Mouse (Mus musculus): Measurements from ENCODE around the gene Ifna7. TPM values are rescaled to one million over a fixed set of nuclear protein-coding genes. Genes with fewer than 3 reads are reported as not detected.
"Not testable (repeated sequence)": the region's sequence is repeated elsewhere in the genome, so short reads cannot be mapped to it uniquely, and the experiment has no call there.

Gene Ifna7
- total RNA-seq, 2 experiments from 2014 or later = not detected

- intact Hi-C loops (cut with DNase I) = not testable (repeated sequence)
Measured at GRCm38 (mm10) chr4:88835225-88835624, 19.2 kb downstream of the Ifna7 start, which contains the start of gene Ifna5. Gene Ifna5 (plus strand): TSS chr4:88835525.

GRCm38 (mm10) chr4:88838828-88839227 lies 22.8 kb downstream of the Ifna7 start:
- intact Hi-C loops (cut with DNase I) = no loop called here
- DNase-seq (ENCODE audit: low spot score) = no peak

More at GRCm38 (mm10) chr4:88835225-88835624, 19.2 kb downstream of the Ifna7 start, which contains the start of gene Ifna5:
- DNase-seq (ENCODE audit: low spot score) = not testable (repeated sequence)

GRCm38 (mm10) chr4:88840058-88840457 lies 24.0 kb downstream of the Ifna7 start:
- intact Hi-C loops (cut with DNase I) = no loop called here
- DNase-seq (ENCODE audit: low spot score) = no peak

GRCm38 (mm10) chr4:88841438-88841911 lies 25.4 kb downstream of the Ifna7 start, which contains the start of gene Ifna4:
Gene Ifna4 (plus strand): TSS chr4:88841861.
- no peak for DNase-seq (ENCODE audit: low spot score)
- intact Hi-C loops (cut with DNase I) = no loop called here

- intact Hi-C loops (cut with DNase I) = no loop called here
- no peak for DNase-seq (ENCODE audit: low spot score)
Measured at GRCm38 (mm10) chr4:88845334-88845733, 29.3 kb downstream of the Ifna7 start.

GRCm38 (mm10) chr4:88849698-88850097 lies 33.7 kb downstream of the Ifna7 start, which contains the start of gene Ifna1:
Gene Ifna1 (plus strand): TSS chr4:88850087.
- DNase-seq (ENCODE audit: low spot score) = no peak
- intact Hi-C loops (cut with DNase I) = no loop called here

GRCm38 (mm10) chr4:88851026-88851763 lies 35.2 kb downstream of the Ifna7 start:
- no peak for DNase-seq (ENCODE audit: low spot score)
- intact Hi-C loops (cut with DNase I) = no loop called here

- intact Hi-C loops (cut with DNase I) = no loop called here
- DNase-seq (ENCODE audit: low spot score) = no peak
Measured at GRCm38 (mm10) chr4:88859214-88859613, 43.2 kb downstream of the Ifna7 start.

- no peak for DNase-seq (ENCODE audit: low spot score)
- intact Hi-C loops (cut with DNase I) = no loop called here
Measured at GRCm38 (mm10) chr4:88863309-88863708, 47.3 kb downstream of the Ifna7 start.

- intact Hi-C loops (cut with DNase I) = no loop called here
Measured at GRCm38 (mm10) chr4:88864599-88864998, 48.6 kb downstream of the Ifna7 start.

GRCm38 (mm10) chr4:88865011-88865569 lies 49.1 kb downstream of the Ifna7 start:
- intact Hi-C loops (cut with DNase I) = no loop called here
- no peak for DNase-seq (ENCODE audit: low spot score)

More at GRCm38 (mm10) chr4:88864599-88864998, 48.6 kb downstream of the Ifna7 start:
- no peak for DNase-seq (ENCODE audit: low spot score)

Other genes starting within 250 kb of the Ifna7 start
- gene Ifna14, start 244.4 kb upstream of the Ifna7 start, total RNA-seq (2021) = not detected
- not detected for gene Ifna9, start 223.8 kb upstream of the Ifna7 start, total RNA-seq (2021)
- gene Ifna12, start 212.9 kb upstream of the Ifna7 start, total RNA-seq (2021) = not detected
- not detected for gene C87499, start 181.8 kb upstream of the Ifna7 start, total RNA-seq (2021)
- not detected for gene Ifna13, start 171.8 kb upstream of the Ifna7 start, total RNA-seq (2021)
- not detected for gene Ifna16, start 139.3 kb upstream of the Ifna7 start, total RNA-seq (2021)
- gene Ifna2, start 132.3 kb upstream of the Ifna7 start, total RNA-seq (2021) = not detected
- gene Ifnab, start 124.9 kb upstream of the Ifna7 start, total RNA-seq (2021) = not detected
- gene Gm26566, start 94.4 kb upstream of the Ifna7 start, total RNA-seq (2021) = under 1 TPM; 0.50 to 0.57 TPM
- gene Klhl9, start 93.8 kb upstream of the Ifna7 start, total RNA-seq (2021) = 10 to 100 TPM; 67.0 to 74.9 TPM
- gene Gm13271, start 61.4 kb upstream of the Ifna7 start, total RNA-seq (2021) = not detected
- gene Gm13283, start 56.1 kb upstream of the Ifna7 start, total RNA-seq (2021) = not detected
- not detected for gene Gm13290, start 42.4 kb upstream of the Ifna7 start, total RNA-seq (2021)
- not detected for gene Gm13289, start 39.3 kb upstream of the Ifna7 start, total RNA-seq (2021)
- gene Gm13272, start 36.4 kb upstream of the Ifna7 start, total RNA-seq (2021) = not detected
- gene Ifnz, start 34.1 kb upstream of the Ifna7 start, total RNA-seq (2021) = under 1 TPM in 1 of 2 experiments, not detected in 1; 0.18 TPM
- not detected for gene Gm13276, start 30.5 kb upstream of the Ifna7 start, total RNA-seq (2021)
- not detected for gene Gm13277, start 27.6 kb upstream of the Ifna7 start, total RNA-seq (2021)
- gene Gm13278, start 24.7 kb upstream of the Ifna7 start, total RNA-seq (2021) = not detected
- gene Gm13275, start 21.7 kb upstream of the Ifna7 start, total RNA-seq (2021) = not detected
- gene Gm13279, start 18.8 kb upstream of the Ifna7 start, total RNA-seq (2021) = not detected
- gene Gm13285, start 16.6 kb upstream of the Ifna7 start, total RNA-seq (2021) = under 1 TPM in 1 of 2 experiments, not detected in 1; 0.22 TPM
- gene Gm13287, start 13.0 kb upstream of the Ifna7 start, total RNA-seq (2021) = not detected
- gene Gm13288, start 10.7 kb upstream of the Ifna7 start, total RNA-seq (2021) = not detected
- not detected for gene Ifna11, start 3.7 kb downstream of the Ifna7 start, total RNA-seq (2021)
- not detected for gene Ifna6, start 11.2 kb downstream of the Ifna7 start, total RNA-seq (2021)
- gene Ifna5, start 19.3 kb downstream of the Ifna7 start, total RNA-seq (2021) = not detected
- not detected for gene Ifna4, start 25.6 kb downstream of the Ifna7 start, total RNA-seq (2021)
- not detected for gene Ifna1, start 33.9 kb downstream of the Ifna7 start, total RNA-seq (2021)
- gene Ifne, start 64.0 kb downstream of the Ifna7 start, total RNA-seq (2021) = not detected

Data from heart, postnatal 25 days (tissue).